Mouse (Mus musculus) cortical plate, adult 2 months (tissue): ENCODE data around the gene Efcab11. TPM values are rescaled to one million over a fixed set of nuclear protein-coding genes. Genes with fewer than 3 reads are reported as not detected.

Experiments used
- H3K27ac ChIP-seq: fragments of 200-500 bp; 2 replicates; pipeline ENCODE4 v1.5.1; 2012; ENCODE audit warnings: low read length, control low read depth, inconsistent platforms; ENCODE audit not compliant: insufficient read depth
- H3K4me1 ChIP-seq: fragments of 200-500 bp; 2 replicates; pipeline ENCODE4 v1.6.1; 2011; ENCODE audit warnings: low read length; ENCODE audit not compliant: control insufficient read depth, insufficient read depth
- H3K4me3 ChIP-seq: fragments of 200-500 bp; 2 replicates; pipeline ENCODE4 v1.5.1; 2011; ENCODE audit warnings: mild to moderate bottlenecking, low read length, control low read depth; ENCODE audit not compliant: insufficient read depth
- CTCF ChIP-seq: fragments of 200-500 bp; IDR thresholded peaks from 2 replicates; pipeline ENCODE4 v1.5.1; 2011; ENCODE audit warnings: mild to moderate bottlenecking, control low read depth, low read length; ENCODE audit not compliant: insufficient read depth; ENCODE audit errors: extremely low read depth
- POLR2A ChIP-seq: fragments of 200-500 bp; IDR thresholded peaks from 2 replicates; pipeline ENCODE4 v1.6.1; 2011; ENCODE audit warnings: mild to moderate bottlenecking, low read length, control low read depth; ENCODE audit not compliant: insufficient read depth; ENCODE audit errors: extremely low read depth
- polyA plus RNA-seq: library from polyadenylated mRNA; depleted of rRNA; stranded (reverse); fragments of >200 nt; gene quantifications from 2 replicates; pipeline ENCODE4 v1.2.3, GENCODE M21; 2012

The Efcab11 gene
- polyA plus RNA-seq, 1 experiment: 0.75 TPM

DNA sequence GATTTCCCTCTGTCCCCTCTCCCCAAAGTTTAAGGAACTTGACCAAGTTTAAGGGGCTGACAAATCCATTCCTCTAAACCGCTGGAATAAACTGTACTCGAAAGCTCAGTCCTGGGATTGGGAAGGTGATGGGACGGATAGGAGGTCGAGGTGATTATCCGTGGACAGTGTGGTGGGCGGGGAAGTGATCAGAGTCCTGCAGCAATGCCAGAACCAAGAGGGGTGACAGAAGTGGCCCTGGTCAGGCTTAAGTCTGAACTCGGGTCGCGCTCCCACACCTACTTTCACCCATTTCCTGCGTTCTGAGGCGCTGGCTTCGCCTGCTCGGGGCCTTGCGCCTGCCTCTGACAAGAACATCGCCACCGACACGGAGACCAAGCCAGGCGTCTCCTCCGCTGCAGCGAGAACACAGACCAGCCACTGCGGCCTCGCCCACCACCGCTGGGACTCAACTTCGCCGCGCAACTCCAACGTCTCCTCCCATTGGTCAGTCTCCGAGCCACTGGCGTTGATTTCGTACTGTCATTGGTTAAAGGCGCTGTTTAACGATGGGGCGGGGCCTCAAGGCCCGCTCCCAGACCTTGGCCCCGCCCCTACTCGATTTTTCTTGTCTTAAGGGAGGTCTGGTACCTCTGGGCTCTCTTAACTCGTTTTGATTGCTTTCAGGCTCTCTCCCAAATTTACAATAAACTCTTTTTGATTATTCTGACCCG, 1.1 kb downstream of the Efcab11 start:
- peak overlapping the region; percentile 99 for H3K4me3 ChIP-seq
- TF ChIP-seq CTCF (no peak), POLR2A (no peak)
- H3K27ac ChIP-seq: no peak overlapping the region
- H3K4me1 ChIP-seq: no peaks in the 10 kb centered on the region; the same call in 1 of the 2 replicates

DNA sequence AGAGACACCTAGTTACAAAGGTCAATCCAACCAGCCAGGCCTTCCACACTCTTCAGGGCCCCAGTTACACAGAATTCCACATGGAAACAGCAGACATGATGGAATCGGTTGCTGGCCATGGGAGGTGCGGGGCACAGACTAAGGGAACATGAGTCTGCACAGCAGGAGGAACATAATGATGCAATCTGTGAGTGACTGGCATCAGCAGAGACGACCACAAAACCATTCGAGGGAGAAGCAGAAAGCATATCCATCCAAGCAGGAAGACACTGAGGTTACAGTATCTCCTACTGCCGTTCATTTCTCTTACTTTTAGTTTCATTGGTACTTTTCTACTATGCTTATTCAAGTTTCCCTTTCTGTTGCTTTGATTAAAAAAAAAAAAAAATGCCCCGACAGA, 9.6 kb downstream of the Efcab11 start:
- Histone ChIP-seq H3K4me3 (no peak overlapping the region), H3K27ac (no peak overlapping the region), H3K4me1 (no peaks in the 10 kb centered on the region)
- TF ChIP-seq POLR2A: no peak
- TF ChIP-seq CTCF: no peak

DNA sequence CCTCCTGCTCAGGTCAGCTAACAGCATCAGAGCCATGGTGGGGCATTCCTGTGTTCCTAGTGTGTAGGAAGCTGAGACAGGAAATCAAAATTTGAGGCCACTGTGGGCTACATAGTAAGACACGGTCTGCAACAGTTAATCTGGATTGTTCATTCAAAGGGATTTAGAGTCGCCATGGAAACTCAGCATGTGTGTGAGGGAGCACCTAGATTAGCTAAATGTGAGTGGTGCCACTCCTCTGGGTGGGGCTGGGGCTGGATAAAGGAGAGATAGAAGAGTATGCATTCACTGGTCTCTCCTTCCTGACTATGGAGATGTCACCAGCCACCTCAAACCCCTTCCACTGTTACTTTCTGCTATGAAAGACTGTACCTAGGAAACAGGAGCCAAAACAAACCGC, 10.8 kb downstream of the Efcab11 start:
- Histone ChIP-seq H3K27ac (no peak overlapping the region), H3K4me3 (no peak overlapping the region), H3K4me1 (no peaks in the 10 kb centered on the region)
- TF ChIP-seq CTCF: no peak
- TF ChIP-seq POLR2A: no peak

DNA sequence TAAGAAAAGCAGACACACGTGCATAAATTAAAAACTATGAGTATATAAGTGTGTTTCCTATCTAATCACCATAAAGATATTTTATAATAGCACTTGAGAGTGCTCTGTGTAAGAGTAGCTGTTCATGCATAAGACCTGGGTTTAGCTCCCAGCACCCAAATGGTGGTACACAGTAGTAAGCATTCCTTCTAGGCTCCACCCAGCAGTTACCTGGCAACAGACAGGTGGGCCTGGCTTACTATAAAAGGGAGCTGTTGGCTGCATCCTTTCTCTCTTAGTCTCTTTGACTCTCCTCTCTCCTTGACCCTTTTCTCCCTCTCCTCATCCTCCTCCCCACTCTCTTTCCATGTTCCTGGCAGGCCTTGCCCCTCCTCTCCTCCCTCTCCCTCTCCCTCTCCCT, 15.4 kb downstream of the Efcab11 start:
- no peak for TF ChIP-seq CTCF
- TF ChIP-seq POLR2A: no peak
- Histone ChIP-seq H3K4me1 (no peaks in the 10 kb centered on the region), H3K4me3 (no peak overlapping the region), H3K27ac (no peak overlapping the region)

DNA sequence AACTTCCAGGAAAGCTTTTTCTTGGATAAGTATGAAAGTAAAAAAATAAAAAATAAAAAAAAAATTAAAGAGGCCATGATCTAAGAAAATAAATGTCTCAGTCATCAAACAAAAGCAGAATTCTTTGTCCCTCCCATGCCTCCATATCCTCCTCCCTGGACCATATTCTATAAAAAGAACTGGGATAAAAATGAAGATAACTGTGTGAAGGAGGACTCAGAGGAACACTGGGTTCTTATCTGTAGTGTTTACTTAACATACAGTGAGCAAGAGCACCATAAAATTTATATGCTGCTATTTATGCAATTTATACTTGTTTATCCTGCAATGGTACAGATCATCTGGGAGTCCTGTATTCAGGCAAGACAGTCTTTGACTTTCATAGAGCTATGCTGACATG, 19.6 kb downstream of the Efcab11 start:
- H3K4me1 ChIP-seq: no peaks in the 10 kb centered on the region
- no peak overlapping the region for H3K4me3 ChIP-seq
- TF ChIP-seq POLR2A: no peak
- no peak for TF ChIP-seq CTCF
- H3K27ac ChIP-seq: no peak overlapping the region

DNA sequence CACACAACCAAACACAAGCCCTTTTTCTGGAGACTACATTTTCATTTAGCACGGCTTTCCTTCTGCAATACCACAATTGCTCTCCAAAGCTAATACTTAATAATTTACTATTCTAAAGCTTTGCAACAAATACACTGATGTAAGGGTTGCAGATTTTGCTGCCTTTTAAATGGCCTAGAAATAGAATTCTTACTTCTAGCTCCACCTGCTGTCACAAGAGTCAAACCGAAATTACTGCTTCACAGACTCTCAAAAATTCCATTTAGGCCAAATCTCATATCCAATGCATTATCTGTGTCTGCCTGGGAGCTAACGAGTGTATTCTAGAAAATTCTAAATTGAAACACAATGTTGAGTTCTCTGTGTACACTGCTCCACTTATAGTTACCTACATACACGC, 23.3 kb downstream of the Efcab11 start:
- TF ChIP-seq POLR2A: no peak
- TF ChIP-seq CTCF: no peak
- no peaks in the 10 kb centered on the region for H3K4me1 ChIP-seq
- no peak overlapping the region for H3K27ac ChIP-seq
- H3K4me3 ChIP-seq: no peak overlapping the region

DNA sequence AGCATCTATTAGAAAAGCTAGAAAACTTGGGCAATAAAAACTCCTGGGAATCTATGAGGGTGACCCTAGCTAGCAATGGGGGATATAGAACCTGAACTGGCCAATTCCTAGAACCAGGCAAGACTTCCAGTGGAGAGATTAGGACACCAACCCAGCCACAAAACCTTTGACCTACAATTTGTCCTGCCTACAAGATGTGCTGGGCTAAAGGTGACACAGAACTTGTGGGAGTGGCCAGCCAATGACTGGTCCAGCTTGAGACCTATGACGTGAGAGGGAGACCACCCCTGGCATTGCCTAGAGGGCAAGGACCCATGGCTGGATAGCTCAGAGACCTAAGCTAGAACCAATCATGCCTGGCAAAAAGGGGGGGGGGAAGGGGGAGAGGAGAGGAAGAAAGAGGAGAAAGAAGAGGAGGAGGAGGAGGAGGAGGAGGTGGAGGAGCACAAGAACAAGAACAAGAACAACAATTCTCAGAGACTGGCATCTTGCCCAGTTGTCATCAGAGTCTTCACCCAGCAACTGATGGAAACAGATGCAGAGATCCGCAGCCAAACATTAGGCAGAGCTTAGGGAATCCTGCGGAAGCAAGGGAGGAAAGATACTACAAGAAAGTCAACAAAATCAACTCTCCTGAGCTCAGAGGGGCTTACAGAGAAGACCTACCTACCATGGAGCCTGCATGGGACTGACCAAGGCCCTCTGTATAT, 24.7 kb downstream of the Efcab11 start:
- no peaks in the 10 kb centered on the region for H3K4me1 ChIP-seq
- TF ChIP-seq POLR2A: no peak
- no peak for TF ChIP-seq CTCF
- no peak overlapping the region for H3K27ac ChIP-seq
- no peak overlapping the region for H3K4me3 ChIP-seq

DNA sequence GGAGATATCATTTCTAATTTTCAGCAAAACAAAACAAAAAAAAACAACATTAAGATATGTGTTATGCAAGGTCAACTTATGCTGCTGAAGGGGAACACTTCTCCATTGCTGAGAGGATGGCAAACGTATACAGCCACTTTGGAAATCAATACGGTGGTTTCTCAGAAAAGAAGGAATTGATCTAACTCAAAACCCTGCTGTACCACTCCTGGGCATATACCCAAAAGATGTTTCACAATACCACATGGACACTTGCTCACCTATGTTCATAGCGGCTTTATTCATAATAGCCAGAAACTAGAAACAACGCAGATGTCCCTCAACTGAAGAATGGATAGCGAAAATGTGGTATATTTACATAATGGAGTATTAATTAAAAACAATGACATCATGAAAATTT, 25.6 kb downstream of the Efcab11 start:
- TF ChIP-seq POLR2A (no peak), CTCF (no peak)
- no peak overlapping the region for H3K4me3 ChIP-seq
- H3K27ac ChIP-seq: no peak overlapping the region
- no peaks in the 10 kb centered on the region for H3K4me1 ChIP-seq

DNA sequence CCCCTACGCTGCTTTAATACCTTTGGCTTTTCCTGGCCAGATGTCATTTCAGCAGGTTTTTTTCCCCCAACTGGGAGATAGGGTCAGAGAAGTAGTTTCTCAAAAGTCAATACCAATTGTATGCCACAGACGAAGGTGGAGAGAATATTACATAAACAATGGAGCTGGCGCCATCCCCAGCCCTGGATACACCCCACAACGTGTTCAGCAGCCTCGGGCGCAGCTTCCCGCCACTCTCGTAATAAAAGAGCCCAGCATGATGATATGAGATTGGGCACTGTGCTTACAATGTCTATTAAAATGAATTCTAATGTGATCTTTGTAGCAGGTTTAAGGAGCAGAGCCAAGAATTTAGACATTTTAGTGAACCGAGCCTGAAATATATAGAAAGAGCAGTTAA, 28.2 kb downstream of the Efcab11 start:
- Histone ChIP-seq H3K4me3 (no peak overlapping the region), H3K27ac (no peak overlapping the region), H3K4me1 (no peaks in the 10 kb centered on the region)
- TF ChIP-seq CTCF (no peak), POLR2A (no peak)
